Mouse (Mus musculus): ENCODE results near the gene Jmjd4.

DNA sequence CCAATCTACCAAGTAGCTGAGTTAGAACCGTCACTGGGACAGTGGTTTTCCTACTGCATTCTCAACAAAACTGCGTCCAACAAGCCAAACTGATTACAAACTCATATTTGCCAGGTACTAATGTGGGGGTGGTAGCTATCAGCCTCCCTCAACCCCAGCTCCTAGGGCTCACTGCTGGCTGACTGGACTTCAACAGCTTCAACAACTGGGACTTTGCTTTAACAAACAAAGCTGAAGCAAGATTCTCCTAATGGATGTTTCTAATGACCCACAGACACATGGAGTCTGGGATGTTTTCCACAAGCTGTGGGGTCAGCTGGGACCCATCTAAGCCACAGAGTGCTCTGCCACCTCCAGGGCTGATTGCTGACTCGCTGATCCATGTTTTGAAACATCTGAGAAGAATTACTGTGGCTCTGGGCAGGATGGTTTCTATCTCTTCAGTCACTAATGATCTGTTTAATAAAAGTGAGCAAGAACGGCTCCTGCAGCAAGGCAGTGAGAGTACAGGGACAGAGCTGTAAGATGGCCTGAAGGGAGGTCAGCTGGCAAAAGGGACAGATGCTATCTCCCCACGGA, 26.7 kb upstream of the Jmjd4 start:
- TF ChIP-seq USF2 (IDR thresholded peaks at IDR 0.05; ENCODE audit: borderline replicate concordance in 1 of 2, insufficient read depth in 1 of 2, low read depth in 1 of 2, low read length in 2 of 2) (no peak), POLR2A (IDR thresholded peaks at IDR 0.05; ENCODE audit: control insufficient read depth in 1 of 2, insufficient read depth in 1 of 2, low read depth in 1 of 2, low read length in 2 of 2, poor library complexity in 1 of 2) (no peak), EP300 (IDR thresholded peaks at IDR 0.05; ENCODE audit: low read depth in 1 of 2, low read length in 2 of 2) (no peak), CTCF (IDR thresholded peaks at IDR 0.05 in 2 of 3, conservative IDR thresholded peaks at IDR 0.05 in 1 of 3; ENCODE audit: control insufficient read depth in 1 of 3, insufficient read depth in 1 of 3, low read depth in 2 of 3, low read length in 3 of 3, poor library complexity in 1 of 3, severe bottlenecking in 1 of 3) (no peak), SIN3A (IDR thresholded peaks at IDR 0.05; ENCODE audit: low read length) (no peak), HCFC1 (IDR thresholded peaks at IDR 0.05; ENCODE audit: low read depth, low read length) (no peak), SMC3 (IDR thresholded peaks at IDR 0.05; ENCODE audit: low read depth, low read length) (no peak), GABPA (IDR thresholded peaks at IDR 0.05; ENCODE audit: low read depth, low read length) (no peak), TCF12 (IDR thresholded peaks at IDR 0.05; ENCODE audit: low read depth, low read length) (no peak), ZKSCAN1 (IDR thresholded peaks at IDR 0.05; ENCODE audit: low read depth, low read length) (no peak), TBP (IDR thresholded peaks at IDR 0.05; ENCODE audit: low read depth, low read length) (no peak)
